Mouse (Mus musculus): ENCODE measurements around the gene Dusp18. TPM values are rescaled to one million over a fixed set of nuclear protein-coding genes. Genes with fewer than 3 reads are reported as not detected.

Dusp18 gene
- polyA plus RNA-seq, 1 experiment, result not detected

GRCm38 (mm10) chr11:3855846-3856245 is 39.2 kb upstream of the Dusp18 start:
- no peaks in the 10 kb centered on the region for H3K27me3 ChIP-seq (ENCODE audit: control insufficient read depth)
- H3K36me3 ChIP-seq (ENCODE audit: control insufficient read depth), result no peaks in the 10 kb centered on the region
- H3K9me3 ChIP-seq (ENCODE audit: control insufficient read depth, low read length), result no peaks in the 10 kb centered on the region
- H3K4me1 ChIP-seq (ENCODE audit: control insufficient read depth), result no peaks in the 10 kb centered on the region; the same call in 1 of the 2 replicates
- TF ChIP-seq TAL1 (IDR thresholded peaks at IDR 0.05; ENCODE audit: low read length) (no peak), GATA1 (IDR thresholded peaks at IDR 0.05; ENCODE audit: low read length) (no peak)
- no peak overlapping the region for H3K4me3 ChIP-seq (replicated peaks)

GRCm38 (mm10) chr11:3857902-3858301 is 37.1 kb upstream of the Dusp18 start:
- no peak overlapping the region for H3K4me3 ChIP-seq (replicated peaks)
- H3K4me1 ChIP-seq (ENCODE audit: control insufficient read depth), result no peaks in the 10 kb centered on the region; the same call in 1 of the 2 replicates
- no peaks in the 10 kb centered on the region for H3K9me3 ChIP-seq (ENCODE audit: control insufficient read depth, low read length)
- H3K36me3 ChIP-seq (ENCODE audit: control insufficient read depth), result no peaks in the 10 kb centered on the region
- H3K27me3 ChIP-seq (ENCODE audit: control insufficient read depth), result peaks cover 13% of the 10 kb centered on the region
- TF ChIP-seq TAL1 (IDR thresholded peaks at IDR 0.05; ENCODE audit: low read length) (no peak), GATA1 (IDR thresholded peaks at IDR 0.05; ENCODE audit: low read length) (no peak)

GRCm38 (mm10) chr11:3859778-3860177 is 35.3 kb upstream of the Dusp18 start:
- Histone ChIP-seq H3K9me3 (ENCODE audit: control insufficient read depth, low read length) (no peaks in the 10 kb centered on the region; the same call in 1 of the 2 replicates), H3K36me3 (ENCODE audit: control insufficient read depth) (no peaks in the 10 kb centered on the region), H3K4me3 (replicated peaks) (no peak overlapping the region), H3K27me3 (ENCODE audit: control insufficient read depth) (peaks cover 32% of the 10 kb centered on the region), H3K4me1 (ENCODE audit: control insufficient read depth) (peaks cover 12% of the 10 kb centered on the region)
- no peak for TF ChIP-seq TAL1 (IDR thresholded peaks at IDR 0.05; ENCODE audit: low read length)
- TF ChIP-seq GATA1 (IDR thresholded peaks at IDR 0.05; ENCODE audit: low read length), result no peak

- Histone ChIP-seq H3K9me3 (ENCODE audit: control insufficient read depth, low read length) (no peaks in the 10 kb centered on the region; the same call in 1 of the 2 replicates), H3K4me1 (ENCODE audit: control insufficient read depth) (peaks cover 12% of the 10 kb centered on the region), H3K36me3 (ENCODE audit: control insufficient read depth) (no peaks in the 10 kb centered on the region), H3K27me3 (ENCODE audit: control insufficient read depth) (peaks cover 37% of the 10 kb centered on the region), H3K4me3 (replicated peaks) (no peak overlapping the region)
- no peak for TF ChIP-seq GATA1 (IDR thresholded peaks at IDR 0.05; ENCODE audit: low read length)
- no peak for TF ChIP-seq TAL1 (IDR thresholded peaks at IDR 0.05; ENCODE audit: low read length)
Observed at GRCm38 (mm10) chr11:3860361-3860760, 34.7 kb upstream of the Dusp18 start.

GRCm38 (mm10) chr11:3862661-3863453 is 32.2 kb upstream of the Dusp18 start:
- H3K4me3 ChIP-seq (replicated peaks), result peak overlapping the region; percentile 52
- no peaks in the 10 kb centered on the region for H3K36me3 ChIP-seq (ENCODE audit: control insufficient read depth)
- H3K9me3 ChIP-seq (ENCODE audit: control insufficient read depth, low read length), result no peaks in the 10 kb centered on the region; the same call in 1 of the 2 replicates
- peaks cover 12% of the 10 kb centered on the region for H3K4me1 ChIP-seq (ENCODE audit: control insufficient read depth)
- TF ChIP-seq TAL1 (IDR thresholded peaks at IDR 0.05; ENCODE audit: low read length), result no peak
- no peak for TF ChIP-seq GATA1 (IDR thresholded peaks at IDR 0.05; ENCODE audit: low read length)
- H3K27me3 ChIP-seq (ENCODE audit: control insufficient read depth), result peaks cover 44% of the 10 kb centered on the region

- Histone ChIP-seq H3K4me1 (ENCODE audit: control insufficient read depth) (peaks cover 12% of the 10 kb centered on the region), H3K27me3 (ENCODE audit: control insufficient read depth) (peaks cover 44% of the 10 kb centered on the region), H3K9me3 (ENCODE audit: control insufficient read depth, low read length) (no peaks in the 10 kb centered on the region; the same call in 1 of the 2 replicates), H3K4me3 (replicated peaks) (peak within 1 kb of the TSS; percentile 52), H3K36me3 (ENCODE audit: control insufficient read depth) (no peaks in the 10 kb centered on the region)
- TF ChIP-seq TAL1 (IDR thresholded peaks at IDR 0.05; ENCODE audit: low read length), result no peak
- no peak for TF ChIP-seq GATA1 (IDR thresholded peaks at IDR 0.05; ENCODE audit: low read length)
Observed at GRCm38 (mm10) chr11:3863454-3864112, 31.5 kb upstream of the Dusp18 start, which contains the start of gene Osbp2. Osbp2 (minus strand) TSS chr11:3863903.

GRCm38 (mm10) chr11:3864343-3864742 is 30.7 kb upstream of the Dusp18 start:
- Histone ChIP-seq H3K4me3 (replicated peaks) (no peak overlapping the region), H3K36me3 (ENCODE audit: control insufficient read depth) (no peaks in the 10 kb centered on the region), H3K4me1 (ENCODE audit: control insufficient read depth) (peaks cover 12% of the 10 kb centered on the region), H3K9me3 (ENCODE audit: control insufficient read depth, low read length) (no peaks in the 10 kb centered on the region; the same call in 1 of the 2 replicates), H3K27me3 (ENCODE audit: control insufficient read depth) (peaks cover 44% of the 10 kb centered on the region)
- TF ChIP-seq GATA1 (IDR thresholded peaks at IDR 0.05; ENCODE audit: low read length), result no peak
- no peak for TF ChIP-seq TAL1 (IDR thresholded peaks at IDR 0.05; ENCODE audit: low read length)

GRCm38 (mm10) chr11:3876419-3876818 is 18.6 kb upstream of the Dusp18 start:
- TF ChIP-seq TAL1 (IDR thresholded peaks at IDR 0.05; ENCODE audit: low read length) (no peak), GATA1 (IDR thresholded peaks at IDR 0.05; ENCODE audit: low read length) (no peak)
- no peaks in the 10 kb centered on the region for H3K4me1 ChIP-seq (ENCODE audit: control insufficient read depth)
- H3K4me3 ChIP-seq (replicated peaks), result no peak overlapping the region
- H3K9me3 ChIP-seq (ENCODE audit: control insufficient read depth, low read length), result no peaks in the 10 kb centered on the region
- H3K27me3 ChIP-seq (ENCODE audit: control insufficient read depth), result peaks cover 8% of the 10 kb centered on the region
- no peaks in the 10 kb centered on the region for H3K36me3 ChIP-seq (ENCODE audit: control insufficient read depth)

- Histone ChIP-seq H3K27me3 (ENCODE audit: control insufficient read depth) (peaks cover 21% of the 10 kb centered on the region), H3K4me3 (replicated peaks) (no peak overlapping the region), H3K36me3 (ENCODE audit: control insufficient read depth) (no peaks in the 10 kb centered on the region), H3K4me1 (ENCODE audit: control insufficient read depth) (no peaks in the 10 kb centered on the region), H3K9me3 (ENCODE audit: control insufficient read depth, low read length) (no peaks in the 10 kb centered on the region)
- TF ChIP-seq GATA1 (IDR thresholded peaks at IDR 0.05; ENCODE audit: low read length), result no peak
- TF ChIP-seq TAL1 (IDR thresholded peaks at IDR 0.05; ENCODE audit: low read length), result no peak
Observed at GRCm38 (mm10) chr11:3878660-3879059, 16.4 kb upstream of the Dusp18 start.
